Mouse (Mus musculus) urinary bladder, adult 2 months (tissue): Measurements from ENCODE around the gene Flywch2. TPM values are rescaled to one million over a fixed set of nuclear protein-coding genes. Genes with fewer than 3 reads are reported as not detected.
"Not testable (repeated sequence)": the region's sequence is repeated elsewhere in the genome, so short reads cannot be mapped to it uniquely, and the experiment has no call there.

Experiments used
- DNase-seq: peaks from one replicate; pipeline ENCODE4 v3.0.0; 2022; ENCODE audit warnings: low spot score
- polyA plus RNA-seq: library from polyadenylated mRNA; depleted of rRNA; stranded (reverse); fragments of >200 nt; gene quantifications from 2 replicates; pipeline ENCODE4 v1.2.3, GENCODE M21; 2012

The Flywch2 gene
- polyA plus RNA-seq, 1 experiment, result 13.2 TPM

DNA sequence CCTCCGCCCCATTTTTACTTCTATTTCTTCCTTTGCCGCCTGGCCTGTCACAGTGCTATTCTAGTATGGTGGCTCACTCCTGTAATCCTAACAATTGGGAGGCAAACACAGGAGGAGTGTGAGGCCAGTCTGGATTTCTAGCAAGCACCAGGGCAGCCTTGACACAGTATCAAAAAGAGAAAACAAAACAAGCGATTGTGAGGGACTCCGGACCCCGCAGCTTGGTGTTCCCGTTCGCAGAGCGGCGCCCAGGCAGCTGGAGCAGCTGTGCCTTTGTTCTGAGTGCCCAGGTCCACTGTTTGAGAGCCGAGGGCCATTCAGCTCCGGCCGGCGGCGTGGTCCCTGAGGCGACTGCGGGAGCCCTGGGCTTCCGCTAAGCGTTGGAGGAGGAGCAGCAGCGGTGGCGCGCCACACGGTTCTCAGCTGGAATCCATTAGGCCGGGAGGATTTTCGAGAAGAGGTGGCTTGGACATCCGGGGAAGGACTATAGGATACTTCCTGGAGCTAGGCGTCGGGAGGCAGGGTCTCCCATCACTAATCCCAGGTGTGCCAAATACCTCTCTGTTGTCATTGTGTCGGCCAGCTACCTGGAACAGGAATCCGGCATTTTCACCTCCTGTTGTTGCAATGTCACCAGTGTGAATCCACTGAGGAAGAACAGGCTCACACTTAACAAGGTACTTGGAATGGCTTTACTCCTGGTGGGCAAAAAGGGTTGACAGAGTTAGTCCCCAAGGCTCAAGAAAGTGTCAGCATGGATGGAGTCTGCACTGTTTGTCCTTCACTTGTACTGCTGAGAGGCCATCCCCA is 4.6 kb upstream of the Flywch2 start, which contains the start of gene Srrm2:
Gene Srrm2, plus strand, starts transcription at position 264 of the 810 bp plus-strand sequence.
- DNase-seq, result peak; percentile 55

DNA sequence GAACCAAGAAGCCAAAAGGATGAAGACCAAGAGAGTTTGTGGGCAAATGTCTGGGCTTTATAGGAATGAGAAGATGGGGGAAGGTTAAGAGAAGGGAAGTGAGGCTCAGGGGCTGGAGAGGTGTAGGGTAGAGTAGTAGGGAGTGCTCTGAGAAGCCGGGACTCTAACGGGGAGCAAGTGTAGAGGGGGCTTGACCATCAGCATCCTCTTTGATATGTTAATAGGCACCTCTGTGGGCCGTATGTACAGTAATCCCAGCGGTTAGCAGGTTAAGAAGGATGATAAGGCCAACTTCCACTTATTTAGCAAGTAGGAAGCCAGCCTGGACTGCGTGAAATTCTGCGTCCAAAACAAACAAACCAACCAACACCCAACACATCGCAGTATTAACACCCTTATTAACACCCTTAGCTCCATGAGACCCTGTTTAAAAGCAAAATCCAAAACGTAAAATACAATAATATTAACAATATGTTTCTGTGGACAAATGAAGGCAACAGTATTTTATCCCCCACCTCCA is 3.9 kb upstream of the Flywch2 start:
- DNase-seq, result no peak

DNA sequence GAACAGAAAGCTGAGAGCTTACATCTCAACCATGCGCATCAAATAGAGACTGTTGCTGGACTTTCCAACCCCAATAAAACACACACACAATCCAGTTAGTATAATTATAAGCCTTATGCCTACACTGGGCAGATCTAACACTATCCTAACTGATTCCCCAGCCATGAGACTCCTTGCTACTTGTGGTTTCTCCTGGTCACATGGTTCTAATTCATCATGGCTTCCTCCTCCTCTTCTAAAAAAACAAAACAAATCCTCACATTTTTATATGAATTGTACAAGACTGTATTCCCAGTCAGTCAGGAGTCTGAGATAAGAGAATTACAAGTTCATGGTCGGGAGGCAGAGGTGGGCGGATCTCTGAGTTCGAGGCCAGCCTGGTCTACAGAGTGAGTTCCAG is 3.1 kb upstream of the Flywch2 start:
- DNase-seq, result no peak

DNA sequence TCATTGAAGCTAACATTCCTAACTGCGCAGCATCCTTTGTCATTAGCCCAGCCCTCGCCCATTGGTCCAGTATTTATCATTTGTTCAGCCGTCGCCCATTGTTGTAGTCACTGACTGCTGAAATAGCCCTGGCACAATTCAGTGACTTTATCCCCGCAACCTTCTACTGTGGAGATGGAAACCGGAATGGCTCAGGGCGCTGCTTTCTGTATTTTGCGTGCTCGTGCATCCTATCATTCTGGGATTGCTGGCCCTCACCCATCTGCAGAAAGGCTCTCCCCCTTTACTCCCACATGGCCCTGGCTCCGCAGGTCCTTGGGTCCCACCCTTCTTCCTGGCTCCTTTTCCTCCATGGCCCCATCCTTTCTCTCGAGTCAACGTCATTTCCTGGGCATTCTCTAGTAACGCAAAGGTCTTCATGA is 640 bp upstream of the Flywch2 start:
- DNase-seq, result no peak

DNA sequence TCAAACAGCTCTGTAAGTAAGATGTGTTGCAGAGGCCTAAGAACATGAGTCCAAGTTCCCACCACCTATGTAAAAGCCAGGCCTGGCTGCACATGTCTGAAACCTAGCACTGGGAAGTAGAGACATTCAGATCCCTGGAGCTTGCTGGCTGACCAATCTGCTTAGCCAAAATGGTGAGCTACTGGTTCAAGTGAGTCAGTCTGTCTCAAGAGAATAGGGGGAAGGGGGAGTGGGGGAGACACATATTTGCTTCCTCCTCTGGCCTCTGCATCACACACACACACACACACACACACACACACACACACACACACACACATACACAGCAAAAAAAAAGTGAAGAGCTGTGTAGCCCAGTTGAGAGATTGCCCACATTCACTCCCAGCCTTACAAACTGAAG is 2.5 kb downstream of the Flywch2 start:
- DNase-seq, result no peak

DNA sequence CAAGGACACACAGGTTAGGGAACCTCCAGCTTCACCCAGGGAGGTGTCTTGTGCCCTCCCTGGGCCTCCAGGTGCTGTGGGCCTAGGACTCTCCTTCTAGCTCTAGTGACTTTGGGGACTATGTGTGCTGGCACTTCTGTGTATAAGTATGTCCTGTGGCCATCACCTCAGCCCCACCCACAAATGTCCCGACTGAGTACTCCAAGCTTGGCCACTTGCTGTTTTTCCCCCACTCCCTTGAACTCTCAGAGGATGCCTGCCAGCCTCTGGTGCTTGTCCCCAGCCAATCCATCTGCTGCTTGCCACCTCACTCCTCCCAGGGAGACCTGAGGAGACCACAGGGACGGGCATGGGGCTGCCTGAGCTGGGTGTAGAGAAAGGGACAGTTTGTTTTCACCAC is 7.4 kb downstream of the Flywch2 start:
- no peak for DNase-seq

DNA sequence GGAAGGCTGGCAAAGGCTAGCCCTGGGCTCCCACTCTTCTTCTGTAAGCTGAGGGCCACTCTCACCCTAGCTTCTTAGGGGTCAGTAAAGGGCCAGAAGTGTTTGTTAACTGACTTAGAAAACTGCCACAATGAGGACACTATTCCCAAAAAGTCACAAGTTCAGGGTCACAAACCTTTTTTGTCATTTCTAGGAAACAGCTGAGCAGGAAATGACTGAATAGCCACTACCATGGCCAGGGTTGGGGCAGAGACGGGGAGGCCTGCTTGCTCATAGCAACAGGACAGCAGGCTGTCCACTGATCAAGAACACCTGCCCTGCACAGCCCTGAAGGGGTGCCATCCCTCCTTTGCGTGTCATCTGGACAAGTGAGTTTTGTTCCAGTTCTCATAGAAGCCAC is 8.7 kb downstream of the Flywch2 start:
- no peak for DNase-seq

DNA sequence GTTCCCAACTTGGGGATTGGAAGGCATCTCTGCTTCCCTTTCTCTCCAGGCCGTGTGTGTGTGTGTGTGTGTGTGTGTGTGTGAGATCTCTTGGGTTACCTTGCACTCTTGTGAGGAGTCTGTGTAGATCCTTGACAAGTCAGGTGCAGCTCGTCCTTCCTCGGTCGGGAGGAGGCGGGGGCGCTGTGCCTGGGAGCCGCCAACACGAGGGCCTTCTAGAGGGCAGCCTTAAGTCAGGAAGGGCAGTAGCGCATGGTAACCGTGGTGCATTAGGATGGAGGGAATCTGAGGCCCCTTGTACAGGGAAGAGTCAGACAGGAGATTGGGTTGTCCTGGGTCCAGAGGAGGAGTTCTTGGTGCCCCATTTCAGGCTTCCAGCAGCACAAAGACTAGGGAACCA is 9.7 kb downstream of the Flywch2 start:
- DNase-seq, result no peak

DNA sequence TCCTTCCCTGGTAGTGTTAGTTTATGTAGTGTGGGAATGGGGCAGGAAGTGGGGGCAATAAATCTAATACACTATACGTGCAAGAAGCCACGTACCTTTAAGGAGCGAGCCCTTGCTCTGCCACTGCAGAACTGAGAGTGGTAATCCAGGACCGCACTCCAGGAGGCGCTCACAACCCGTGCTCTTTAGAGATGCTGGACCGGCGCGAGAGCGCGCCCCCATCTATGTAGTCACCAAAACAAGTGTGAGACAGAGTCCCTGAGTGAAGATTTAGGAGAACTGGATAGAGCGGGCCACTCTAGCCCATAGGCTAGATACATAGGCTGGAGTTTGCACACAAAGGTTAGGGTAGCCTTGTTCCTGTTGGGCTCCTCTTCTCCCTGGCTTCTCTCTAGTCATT is 11.8 kb downstream of the Flywch2 start:
- DNase-seq, result peak; percentile 64

DNA sequence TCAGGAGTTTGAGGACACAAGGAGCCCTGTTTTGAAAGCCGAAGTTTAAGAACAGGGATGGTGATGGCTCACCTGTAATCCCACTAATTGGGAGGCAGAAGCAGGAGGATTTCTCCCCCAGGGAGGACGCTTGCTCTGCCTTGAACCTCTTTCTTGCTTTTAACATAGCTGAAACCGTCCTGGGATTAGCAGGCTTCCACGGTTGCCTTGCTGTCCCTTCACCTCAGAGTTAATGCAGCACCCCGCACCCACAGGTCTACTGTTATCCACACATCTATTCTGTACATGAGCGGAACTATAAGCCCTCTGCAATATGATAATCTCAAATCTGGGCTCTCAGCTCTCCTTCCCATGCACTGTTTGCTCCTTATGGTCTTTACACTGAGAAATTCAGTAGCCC is 12.2 kb downstream of the Flywch2 start:
- no peak for DNase-seq

DNA sequence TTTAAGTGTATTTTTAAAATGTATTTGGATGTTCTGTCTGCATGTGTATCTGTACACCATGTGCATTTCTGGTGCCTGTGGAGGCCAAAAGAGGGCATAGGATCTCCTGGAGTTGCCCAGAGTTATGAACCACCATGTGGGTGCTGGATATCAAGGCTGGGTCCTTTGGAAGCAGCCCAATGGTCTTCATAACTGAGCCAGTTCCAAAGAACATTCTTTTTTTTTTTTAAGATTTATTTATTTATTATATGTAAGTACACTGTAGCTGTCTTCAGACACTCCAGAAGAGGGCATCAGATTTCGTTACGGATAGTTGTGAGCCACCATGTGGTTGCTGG is 13.7 kb downstream of the Flywch2 start:
- not testable (repeated sequence) for DNase-seq

DNA sequence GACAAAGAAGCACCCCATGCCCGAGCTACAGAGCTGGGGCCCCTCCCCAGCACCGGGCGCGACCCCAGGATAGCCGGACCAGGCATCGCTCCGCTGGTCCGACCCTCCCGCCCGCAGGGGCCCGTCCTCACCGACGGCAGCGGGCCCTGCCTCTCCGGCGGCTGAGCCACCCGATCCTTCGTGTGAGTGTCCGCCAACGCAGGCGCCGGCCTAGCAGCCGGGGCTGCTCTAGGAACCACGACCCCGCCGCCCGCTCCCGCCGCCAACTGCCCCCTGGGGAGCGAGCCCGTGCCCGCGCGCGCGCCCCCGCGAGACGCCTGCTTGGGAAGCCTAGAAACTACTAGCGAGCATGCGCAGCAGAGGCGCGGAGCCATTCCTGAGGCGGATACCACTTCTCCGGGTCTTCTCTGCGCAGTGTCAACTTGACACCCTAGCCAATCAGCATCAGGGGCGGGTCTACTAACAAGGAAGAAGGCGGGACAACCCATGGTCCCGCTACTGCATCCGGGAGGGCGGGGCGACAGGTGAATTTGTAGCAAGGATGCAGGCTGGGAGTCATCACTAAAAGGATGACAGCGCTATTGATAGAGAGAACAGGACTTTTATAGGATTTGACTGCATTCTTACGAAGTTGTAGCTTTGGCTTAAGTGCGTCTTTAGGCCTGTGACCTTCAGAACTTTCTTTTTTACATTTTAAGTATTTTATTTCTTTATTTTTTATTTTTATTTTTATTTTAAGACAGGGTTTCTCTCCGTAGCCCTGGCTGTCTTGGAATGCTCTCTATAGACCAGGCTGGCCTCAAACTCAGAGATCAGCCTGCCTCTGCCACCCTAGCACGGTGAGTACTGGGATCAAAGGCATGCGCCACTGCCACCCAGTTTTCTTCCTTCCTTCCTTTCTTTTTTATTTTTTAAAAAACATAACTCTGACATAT is 14.3 kb downstream of the Flywch2 start, which contains the start of gene Flywch1:
Gene Flywch1, minus strand, starts transcription at position 319 of the 935 bp plus-strand sequence.
- DNase-seq, result peak; percentile 93

DNA sequence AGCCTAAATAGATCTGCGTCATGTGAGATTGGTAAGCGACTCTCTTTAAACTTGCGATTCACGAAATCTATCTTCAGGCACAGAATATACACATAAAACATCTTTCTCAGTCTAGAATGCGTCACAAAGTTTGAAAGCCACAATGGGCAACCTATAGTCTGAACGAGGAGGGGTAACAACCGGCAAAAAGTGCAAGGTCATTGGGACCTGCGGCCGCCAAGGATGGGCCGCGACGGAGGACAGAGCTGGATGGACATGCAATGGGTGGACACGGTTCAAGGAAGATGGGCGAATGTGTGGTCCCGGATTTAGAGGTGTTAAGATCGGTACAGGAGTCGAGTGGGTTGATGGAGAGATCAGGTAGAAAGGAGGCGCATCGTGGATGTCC is 15.0 kb downstream of the Flywch2 start:
- no peak for DNase-seq

DNA sequence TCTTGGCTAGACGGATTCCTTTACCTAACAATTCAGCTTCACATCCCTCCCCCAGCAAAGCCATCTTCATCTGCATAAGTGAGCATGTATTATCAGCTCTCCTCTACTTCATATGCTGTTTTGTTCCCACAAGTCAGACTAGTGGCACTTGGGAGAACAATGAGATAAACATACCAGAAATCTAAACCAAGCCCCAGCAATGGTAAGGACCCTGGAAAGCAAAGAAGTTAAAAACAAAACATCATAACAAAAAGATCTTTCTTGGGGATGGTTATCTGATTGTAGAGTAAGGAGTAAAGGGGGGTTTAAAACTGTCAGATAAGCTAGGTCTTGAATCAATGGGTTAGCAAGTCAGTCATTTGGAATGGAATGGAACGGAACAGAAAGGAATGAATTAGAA is 15.4 kb downstream of the Flywch2 start:
- no peak for DNase-seq

DNA sequence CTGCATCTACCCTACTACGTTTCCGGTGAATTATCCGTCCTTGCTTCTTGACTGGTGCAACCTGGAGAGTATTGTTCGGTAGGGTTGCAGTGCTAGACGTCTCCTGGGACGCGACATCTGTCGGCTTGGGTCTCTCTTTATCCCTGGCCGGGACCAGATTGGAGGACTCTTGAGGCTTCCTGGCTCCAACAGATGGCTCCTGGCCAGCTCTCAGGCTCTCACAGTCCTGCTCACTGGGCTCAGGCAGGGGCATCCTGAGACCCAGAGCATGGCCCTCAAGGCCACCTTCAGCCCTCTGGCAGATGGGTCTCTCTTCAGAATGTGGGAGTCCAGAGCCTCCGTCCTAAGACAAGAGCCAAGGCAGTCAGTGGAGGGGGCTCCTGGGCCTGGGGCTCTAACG is 22.9 kb downstream of the Flywch2 start:
- no peak for DNase-seq

DNA sequence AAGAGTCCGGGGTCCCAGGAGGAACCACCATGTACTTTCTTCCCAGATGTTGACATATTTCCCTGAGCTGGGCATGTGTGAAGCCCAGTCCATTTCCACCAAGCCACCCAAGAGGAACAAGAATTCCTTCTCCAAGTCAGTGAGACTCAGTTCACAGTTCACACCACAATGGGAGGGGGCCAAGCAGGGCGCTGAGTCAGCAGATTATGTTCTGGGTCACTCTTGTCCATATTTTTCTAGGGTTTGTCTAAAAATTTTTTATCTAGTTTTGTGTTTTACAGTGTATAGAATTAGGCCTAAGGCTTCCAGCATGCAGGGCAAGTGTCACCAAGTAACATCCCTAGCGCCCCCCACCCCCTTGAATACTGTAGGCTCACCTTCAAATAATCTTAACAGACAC is 24.7 kb downstream of the Flywch2 start:
- DNase-seq, result no peak

DNA sequence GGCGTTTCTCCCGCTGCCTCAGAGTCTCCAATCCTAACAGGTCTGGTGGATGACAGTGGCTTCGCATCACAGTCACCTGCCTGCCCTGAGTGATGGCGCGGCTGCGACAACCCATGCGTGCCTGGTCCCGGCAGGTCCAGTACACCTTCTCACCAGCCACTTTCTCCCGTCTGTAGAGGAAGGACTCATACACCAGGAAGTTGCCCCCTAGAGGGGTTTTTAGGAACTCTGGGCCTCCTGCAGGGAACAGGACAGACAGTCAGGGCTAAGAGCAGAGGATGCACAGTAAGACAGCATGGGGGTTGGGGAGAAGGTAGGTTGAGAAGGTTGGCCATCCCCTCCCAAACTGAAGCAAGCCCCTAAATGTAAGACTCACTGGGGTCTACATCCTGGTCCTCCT is 25.6 kb downstream of the Flywch2 start:
- no peak for DNase-seq

DNA sequence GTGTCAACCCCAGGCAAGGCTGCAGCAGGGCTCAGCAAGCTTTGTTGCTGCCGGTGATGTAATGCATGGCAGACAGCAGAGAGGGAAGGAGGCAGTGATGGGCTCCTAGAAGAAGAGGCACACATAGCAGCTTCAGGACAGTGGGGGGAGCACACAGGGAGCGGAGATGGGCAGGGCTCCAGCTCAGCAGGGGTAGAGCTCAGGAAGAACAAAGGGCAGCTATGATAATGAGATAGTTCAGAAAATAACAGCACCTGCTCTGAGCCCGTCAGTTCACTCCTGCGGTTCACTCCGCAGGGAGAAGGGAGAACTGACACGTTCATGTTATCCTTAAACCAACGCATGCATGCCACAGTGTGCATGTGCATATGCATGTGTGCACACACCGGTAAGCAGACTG is 27.1 kb downstream of the Flywch2 start:
- no peak for DNase-seq

DNA sequence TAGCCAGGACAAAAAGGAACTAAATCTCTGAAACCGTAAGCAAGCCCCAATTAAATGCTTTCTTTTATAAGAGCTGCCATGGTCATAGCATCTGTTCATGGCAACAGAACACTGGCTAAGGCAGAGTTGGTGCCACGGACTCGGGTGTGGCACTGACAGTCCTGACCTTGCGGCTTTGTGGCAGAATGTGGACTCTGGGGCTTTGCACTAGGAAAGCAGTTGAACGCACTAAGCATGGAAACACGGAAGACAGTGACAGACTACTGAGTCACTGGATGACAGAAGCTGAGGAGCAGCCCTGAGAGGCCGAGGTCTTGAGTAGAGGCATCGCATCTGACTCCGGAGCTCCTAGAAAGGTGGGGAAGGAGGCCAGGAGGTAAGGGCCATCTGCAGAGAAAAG is 28.3 kb downstream of the Flywch2 start:
- DNase-seq, result no peak

DNA sequence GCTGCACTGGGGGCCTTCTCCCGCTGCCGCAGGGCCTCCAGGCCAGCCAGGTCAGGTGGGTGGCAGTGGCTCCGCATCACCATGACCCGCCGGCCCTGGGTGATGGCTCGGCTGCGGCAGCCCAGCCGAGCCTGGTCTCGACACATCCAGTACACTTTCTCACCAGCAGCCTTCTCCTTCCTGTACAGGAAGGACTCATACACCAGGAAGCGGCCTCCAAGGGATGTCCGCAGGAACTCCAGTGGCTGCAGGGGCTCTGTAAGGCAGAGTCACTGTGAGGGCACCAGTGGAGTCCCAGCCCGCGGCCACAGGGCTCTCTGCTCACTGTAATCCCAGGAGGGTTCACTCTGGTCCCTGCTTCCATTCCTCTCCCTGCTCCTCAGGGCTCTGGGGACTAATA is 30.2 kb downstream of the Flywch2 start:
- no peak for DNase-seq

DNA sequence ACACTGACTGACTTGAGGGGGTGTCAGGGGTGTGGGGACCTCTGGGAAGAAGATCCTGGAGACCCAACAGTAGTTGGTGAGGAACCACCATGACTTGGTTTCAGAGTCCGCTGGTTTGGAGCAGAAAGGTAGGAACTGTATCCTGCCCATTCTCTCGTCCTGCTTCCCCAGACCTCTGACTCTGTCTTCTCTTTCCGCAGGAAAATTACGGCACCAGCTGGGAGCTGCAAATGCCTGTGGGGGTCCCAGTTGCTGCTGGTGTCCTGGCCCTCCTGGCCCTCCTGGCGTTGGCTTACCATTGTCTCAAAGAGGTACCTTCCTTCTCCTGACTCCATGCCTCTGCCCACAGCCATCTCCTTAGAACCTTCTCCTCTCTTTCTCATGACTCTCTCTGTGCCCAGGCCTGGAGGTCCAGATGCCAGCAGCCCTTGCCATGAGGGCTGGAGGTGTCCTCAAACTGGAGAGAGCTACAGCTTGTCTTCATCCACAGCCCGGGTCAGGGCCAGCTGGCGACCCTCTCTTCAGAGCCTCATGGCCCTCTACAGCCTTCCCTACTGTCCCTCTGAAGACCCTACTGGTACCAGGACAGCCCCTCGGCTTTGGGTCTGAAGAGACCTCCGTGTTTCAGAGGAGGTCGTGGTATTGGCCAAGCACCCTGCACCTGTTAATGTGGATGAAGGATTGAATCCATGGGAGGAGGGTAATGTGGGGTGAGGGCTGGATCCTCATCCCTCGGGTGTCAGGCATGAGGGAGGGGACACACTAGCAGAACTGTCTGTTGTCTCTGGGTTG is 36.3 kb downstream of the Flywch2 start:
- no peak for DNase-seq
